Mouse (Mus musculus) urinary bladder, postnatal 14 days (tissue): ENCODE results near the gene Neurl1b.

ENCODE experiments used
- DNase-seq: peaks from one replicate; pipeline ENCODE4 v3.0.0; 2021; ENCODE audit warnings: low spot score

Neurl1b gene

DNA sequence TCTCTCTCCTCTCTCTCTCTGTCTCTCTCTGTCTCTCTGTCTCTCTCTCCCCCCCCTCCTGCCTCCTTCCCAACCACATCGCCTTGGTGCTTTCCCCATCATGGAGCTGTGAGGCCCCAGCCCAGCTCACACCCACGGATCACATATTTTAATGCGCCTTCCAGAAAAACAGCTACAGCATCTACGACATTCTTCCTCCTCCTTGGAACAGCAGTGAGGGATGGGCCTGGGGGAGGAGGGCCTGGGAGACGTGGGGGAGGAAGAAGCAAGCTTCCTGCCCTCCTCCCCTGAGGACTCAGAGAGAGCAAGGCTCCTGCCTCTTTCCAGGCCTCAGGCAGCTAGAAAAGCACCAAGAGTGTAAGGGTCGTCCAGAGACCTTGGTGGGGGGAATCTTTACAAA is 17.3 kb upstream of the Neurl1b start:
- peak; percentile 55 for DNase-seq

GRCm38 (mm10) chr17:26405340-26406100 is 9.1 kb upstream of the Neurl1b start:
- no peak for DNase-seq

- DNase-seq, result no peak
These were observed 1.7 kb upstream of the Neurl1b start for GRCm38 (mm10) chr17:26412967-26413366.

GRCm38 (mm10) chr17:26414184-26414522 is 476 bp upstream of the Neurl1b start:
- no peak for DNase-seq

- no peak for DNase-seq
These were observed 781 bp downstream of the Neurl1b start for GRCm38 (mm10) chr17:26415355-26415865.

GRCm38 (mm10) chr17:26416141-26416540 is 1.5 kb downstream of the Neurl1b start:
- DNase-seq, result no peak

- DNase-seq, result no peak
These were observed 3.3 kb downstream of the Neurl1b start for GRCm38 (mm10) chr17:26417770-26418421.

DNA sequence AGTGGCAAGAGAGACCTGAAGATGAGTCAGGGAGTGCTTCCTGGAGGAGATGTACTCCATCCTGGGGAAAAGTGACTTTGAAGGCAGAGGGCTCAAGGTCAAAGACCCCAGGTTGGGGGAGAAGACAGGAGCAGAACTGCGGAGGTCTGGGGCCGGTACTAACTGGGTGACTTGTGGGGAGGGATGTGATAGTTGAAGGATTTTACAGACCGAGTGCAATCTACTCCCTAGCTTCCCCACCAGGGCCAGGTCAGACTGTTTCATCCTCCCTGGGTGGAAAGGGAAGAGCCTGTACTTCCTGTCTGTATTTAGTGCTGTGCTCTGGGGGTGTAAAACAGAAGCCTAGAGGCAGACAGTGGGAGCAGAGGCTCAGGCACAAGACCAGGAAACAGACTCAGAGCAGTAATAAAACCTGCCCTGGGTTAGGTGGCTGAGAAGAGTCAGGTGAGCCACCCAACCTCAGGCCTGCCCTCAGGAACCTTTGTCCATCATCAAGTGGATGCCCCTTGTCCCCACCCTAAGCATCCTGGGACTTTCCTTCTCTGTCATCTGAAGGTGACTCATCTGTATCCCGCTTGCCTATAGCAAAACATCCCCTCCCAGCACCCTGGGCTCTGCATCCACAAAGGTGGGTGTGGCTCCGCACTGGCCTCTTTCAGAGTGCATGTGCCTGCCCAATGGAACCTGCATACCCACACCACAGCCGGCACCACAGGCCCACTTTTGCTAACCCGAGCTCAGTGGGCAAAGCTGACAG is 6.0 kb downstream of the Neurl1b start:
- no peak for DNase-seq

DNA sequence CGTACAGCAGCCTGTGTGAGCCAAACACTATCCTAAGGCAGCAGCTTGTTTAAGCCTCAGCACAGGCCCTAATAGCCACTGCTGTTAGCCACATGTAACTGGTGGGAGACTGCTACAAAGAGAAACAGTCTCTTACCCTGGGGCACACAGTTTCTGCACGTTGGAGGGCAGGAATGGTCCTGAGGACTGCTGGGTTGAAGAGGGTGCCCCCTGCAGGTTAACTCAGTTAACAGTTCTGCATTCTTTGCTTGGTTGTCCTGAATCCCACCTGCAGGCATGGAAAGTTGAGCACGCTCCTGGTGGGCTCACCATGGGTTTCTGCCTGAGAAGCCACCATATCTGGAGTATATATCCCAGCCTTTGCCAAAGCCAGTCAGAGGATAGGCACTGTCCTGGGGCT is 6.9 kb downstream of the Neurl1b start:
- DNase-seq, result peak; percentile 25

DNA sequence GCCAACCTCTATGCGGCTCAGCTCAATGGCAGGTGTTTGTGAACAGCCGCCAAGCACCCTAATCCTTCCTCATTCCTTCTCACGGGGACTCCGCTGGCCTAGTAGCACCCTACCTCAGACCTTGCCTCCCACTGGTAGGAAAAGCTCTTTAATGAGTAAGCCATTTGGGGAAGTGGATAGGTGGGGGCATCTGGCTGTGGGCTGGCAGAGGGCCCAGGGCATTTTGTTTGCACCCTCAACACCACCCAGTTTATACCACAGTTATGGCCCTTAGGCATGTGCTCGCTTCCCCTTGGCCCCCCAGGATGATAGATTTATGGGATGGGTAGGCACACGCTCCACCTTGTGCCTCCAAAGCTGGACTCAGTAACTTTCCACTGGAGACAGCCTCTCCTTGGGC is 7.8 kb downstream of the Neurl1b start:
- DNase-seq, result peak; percentile 75

DNA sequence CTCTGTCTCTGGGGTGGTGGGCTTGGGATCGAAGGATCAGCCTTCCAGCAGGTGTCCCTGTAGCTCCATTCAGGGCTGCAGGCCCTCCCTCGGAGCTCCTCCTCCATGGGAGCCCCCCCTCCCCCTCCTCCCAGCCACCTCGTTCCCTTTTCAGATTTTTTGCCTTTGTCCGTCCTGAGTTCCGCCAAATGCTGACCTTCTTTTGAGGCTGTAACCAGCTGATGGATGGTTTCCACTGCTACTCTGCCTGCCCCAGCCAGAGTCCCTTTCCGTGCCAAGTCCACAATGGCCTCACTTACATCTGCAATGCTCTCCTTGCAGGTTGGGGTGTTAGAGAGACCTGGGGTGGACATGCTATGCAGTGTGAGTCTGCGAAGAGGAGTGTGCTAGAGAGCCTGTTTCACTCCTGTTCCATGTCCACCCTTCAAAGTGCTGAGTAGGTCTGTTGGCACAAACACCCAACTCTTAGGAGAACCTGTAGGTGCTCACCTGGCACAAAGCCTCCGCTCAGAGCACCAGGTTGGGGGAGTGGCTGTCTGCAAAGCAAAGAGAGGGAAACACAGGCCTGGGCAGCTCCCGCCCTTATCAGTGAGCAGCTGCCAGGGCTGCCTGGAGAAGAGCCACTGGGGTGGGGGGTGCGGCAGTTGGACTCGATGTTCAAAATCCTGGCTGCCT is 9.5 kb downstream of the Neurl1b start:
- peak; percentile 89 for DNase-seq

DNA sequence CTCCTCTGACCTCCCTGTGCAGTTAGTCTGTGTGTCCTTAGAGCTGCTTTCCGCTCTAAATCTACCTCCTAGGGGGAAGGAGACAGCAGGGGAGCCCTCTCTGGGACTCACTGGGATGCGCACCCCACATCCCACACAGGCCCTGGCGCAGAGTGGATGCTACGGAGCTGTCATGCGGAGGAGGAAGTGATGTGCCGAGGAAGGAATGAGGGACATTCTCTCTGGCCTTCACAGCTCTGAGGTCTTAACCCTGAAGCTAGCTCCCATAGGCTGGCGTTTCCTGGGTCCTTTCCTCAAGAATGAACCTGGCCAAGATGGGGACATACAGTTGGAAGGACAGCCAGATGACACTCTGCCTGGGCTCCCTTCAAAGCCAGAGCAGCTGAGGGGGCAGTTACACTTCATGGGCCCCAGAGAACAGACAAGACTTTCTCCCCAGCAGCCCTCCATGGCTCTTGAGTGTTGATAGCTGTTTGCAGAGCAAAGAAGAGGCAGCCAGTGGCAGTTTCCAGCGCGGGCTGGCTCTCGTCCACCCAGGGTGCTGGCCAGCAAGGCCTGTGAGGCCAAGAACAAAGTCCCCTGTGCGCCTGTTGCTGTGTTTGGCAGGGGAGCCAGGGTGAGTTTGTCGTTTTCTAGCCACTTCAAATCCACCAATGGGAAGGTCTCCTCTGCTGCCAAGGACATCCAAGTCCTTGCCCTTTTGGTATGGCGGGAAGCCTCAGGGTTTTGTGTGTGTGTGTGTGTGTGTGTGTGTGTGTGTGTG is 10.5 kb downstream of the Neurl1b start:
- DNase-seq, result peak; percentile 71

- DNase-seq, result peak; percentile 64
These were observed 18.7 kb downstream of the Neurl1b start for GRCm38 (mm10) chr17:26433295-26433694.

GRCm38 (mm10) chr17:26437089-26437815 is 22.6 kb downstream of the Neurl1b start:
- DNase-seq, result no peak

DNA sequence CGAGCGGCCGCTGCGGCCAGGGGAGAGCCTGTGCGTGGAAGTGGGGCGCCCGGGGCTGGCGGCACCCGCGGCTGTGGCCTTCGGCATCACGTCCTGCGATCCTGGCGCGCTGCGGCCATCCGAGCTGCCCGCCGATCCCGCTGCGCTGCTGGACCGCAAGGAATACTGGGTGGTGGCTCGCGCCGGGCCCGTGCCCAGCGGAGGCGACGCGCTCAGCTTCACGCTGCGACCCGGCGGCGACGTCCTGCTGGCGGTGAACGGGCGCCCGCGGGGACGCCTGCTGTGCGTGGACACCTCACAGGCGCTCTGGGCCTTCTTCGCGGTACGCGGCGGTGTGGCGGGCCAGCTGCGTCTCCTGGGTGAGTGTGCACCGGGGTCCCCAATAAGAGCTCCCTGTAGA is 24.4 kb downstream of the Neurl1b start:
- DNase-seq, result no peak

- no peak for DNase-seq
These were observed 26.4 kb downstream of the Neurl1b start for GRCm38 (mm10) chr17:26441024-26441423.

GRCm38 (mm10) chr17:26442197-26442596 is 27.6 kb downstream of the Neurl1b start:
- no peak for DNase-seq

GRCm38 (mm10) chr17:26443865-26444264 is 29.2 kb downstream of the Neurl1b start:
- DNase-seq, result peak; percentile 69

DNA sequence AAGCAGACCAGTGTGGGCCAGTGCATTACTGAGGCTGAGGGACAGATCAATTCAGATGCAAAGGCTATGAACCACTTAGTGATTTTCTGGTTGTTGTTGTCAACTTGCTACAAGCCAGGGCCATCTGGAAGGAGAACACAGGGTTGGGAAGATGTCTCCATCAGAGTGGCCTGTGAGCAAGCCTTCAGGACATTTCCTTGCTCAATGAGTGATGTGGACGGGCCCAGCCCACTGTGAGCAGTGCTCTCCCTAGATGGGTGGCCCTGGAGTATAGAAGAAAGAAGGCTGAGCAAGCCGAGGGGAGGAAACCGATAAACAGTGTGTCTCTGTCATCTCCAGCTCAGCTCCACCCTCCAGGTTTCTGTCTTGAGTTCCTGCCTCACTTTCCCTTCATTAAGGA is 34.8 kb downstream of the Neurl1b start:
- DNase-seq, result no peak

DNA sequence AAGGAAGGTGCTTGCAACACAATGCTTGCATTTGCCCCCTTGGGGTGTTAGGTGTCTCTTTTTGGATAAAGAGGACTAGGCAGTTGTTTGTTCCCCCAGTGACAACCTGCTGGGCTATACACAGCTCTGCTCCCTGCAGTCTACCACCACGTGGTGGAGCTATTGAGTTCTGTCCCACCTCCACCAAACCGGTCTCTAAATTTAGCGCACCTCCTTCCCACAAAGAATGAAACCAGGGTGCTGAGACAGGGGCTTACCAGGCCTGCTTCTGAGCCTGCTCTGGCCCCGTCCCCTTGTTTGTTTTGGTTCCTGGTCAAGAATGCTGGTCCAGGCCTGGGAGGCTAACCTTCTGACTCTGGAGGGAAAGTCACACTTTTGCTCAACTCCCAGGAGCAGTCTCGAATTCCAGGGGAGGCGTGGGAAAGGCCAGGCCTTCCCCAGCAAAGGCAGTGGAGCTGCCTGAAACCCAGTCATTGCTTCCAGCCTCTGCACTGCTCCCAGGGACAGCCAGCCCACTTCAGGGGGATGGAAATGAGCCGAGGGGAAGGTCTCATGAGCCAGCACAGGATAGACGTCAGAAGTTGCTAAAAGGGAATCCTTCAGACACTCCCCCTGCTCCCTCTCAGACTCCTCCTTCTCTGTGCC is 37.1 kb downstream of the Neurl1b start:
- peak; percentile 67 for DNase-seq
